8 mouse cellular contexts compared by ENCODE assay signal in genomic region chr11:106976194-106976593, GRCm38 (mm10). TPM values are rescaled to one million over a fixed set of nuclear protein-coding genes. Genes with fewer than 3 reads are reported as not detected.
A peak's percentile ranks its signal among the peaks of the same experiment; 100 is the strongest.
DNase-seq lines count a peak whose midpoint lies in the region; ATAC-seq and TF ChIP-seq lines count a peak whose summit lies in the region.
"Had no signal": no experiment of that assay in that cellular context is flagged by ENCODE, and none has a peak within 500 bp of the region (broad histone marks: within the 10 kb centered on the region; RNA-seq: fewer than 3 reads in every experiment).

No protein-coding gene starts in this region.

- H3K27ac ChIP-seq in liver, postnatal 0 days (ENCODE audit: low read depth), result peak overlapping the region; percentile 92
- H3K27ac ChIP-seq in intestine, embryonic 15.5 days, result no peak overlapping the region
- no peak overlapping the region for H3K27ac ChIP-seq in hindbrain, embryonic 12.5 days

- peak overlapping the region; percentile 13; the same call in 1 of the 2 replicates for H3K4me2 ChIP-seq in liver, postnatal 0 days (ENCODE audit: low read depth, low read length)
- H3K4me2 ChIP-seq in intestine, embryonic 15.5 days (replicated peaks), result no peak overlapping the region
- no peak overlapping the region for H3K4me2 ChIP-seq in hindbrain, embryonic 12.5 days (replicated peaks)

- intact Hi-C loops in heart, postnatal 14 days (cut with DNase I), result loop anchor here (1.0 to 5.0 kb wide), 3 partner anchors 19 to 189 kb away; partner anchors contain the start of genes Cep95, Ddx5 and Smurf2

- peak; percentile 18; the same call in 1 of the 2 replicates for TF ChIP-seq EP300 in liver, postnatal 0 days (IDR thresholded peaks at IDR 0.05; ENCODE audit: low read depth)

- H3K9me3 ChIP-seq in liver, postnatal 0 days (ENCODE audit: low read length), result no peaks in the 10 kb centered on the region
- H3K9me3 ChIP-seq in intestine, embryonic 15.5 days, result no peaks in the 10 kb centered on the region
- H3K9me3 ChIP-seq in hindbrain, embryonic 12.5 days (replicated peaks), result no peaks in the 10 kb centered on the region

- H3K36me3 ChIP-seq in liver, postnatal 0 days (replicated peaks; ENCODE audit: insufficient read depth, low read length), result no peaks in the 10 kb centered on the region
- H3K36me3 ChIP-seq in intestine, embryonic 15.5 days, result no peaks in the 10 kb centered on the region
- H3K36me3 ChIP-seq in hindbrain, embryonic 12.5 days, result no peaks in the 10 kb centered on the region

- H3K27me3 ChIP-seq in liver, postnatal 0 days (ENCODE audit: insufficient read depth, low read length), result no peaks in the 10 kb centered on the region
- no peaks in the 10 kb centered on the region for H3K27me3 ChIP-seq in intestine, embryonic 15.5 days (replicated peaks)
- no peaks in the 10 kb centered on the region for H3K27me3 ChIP-seq in hindbrain, embryonic 12.5 days

- no peak overlapping the region for H3K9ac ChIP-seq in liver, postnatal 0 days (replicated peaks)
- H3K9ac ChIP-seq in intestine, embryonic 15.5 days, result no peak overlapping the region
- H3K9ac ChIP-seq in hindbrain, embryonic 12.5 days, result no peak overlapping the region

- H3K4me3 ChIP-seq in liver, postnatal 0 days (ENCODE audit: low read depth, low read length), result no peak overlapping the region
- no peak overlapping the region for H3K4me3 ChIP-seq in intestine, embryonic 15.5 days (replicated peaks)
- H3K4me3 ChIP-seq in hindbrain, embryonic 12.5 days, result no peak overlapping the region

- ATAC-seq in liver, postnatal 0 days, result peak; percentile 81
- no peak for ATAC-seq in intestine, embryonic 15.5 days
- no peak for ATAC-seq in hindbrain, embryonic 12.5 days (ENCODE audit: low FRiP score)

- TF ChIP-seq CTCF in liver, postnatal 0 days (IDR thresholded peaks at IDR 0.05; ENCODE audit: low read depth), result no peak

- H3K4me1 ChIP-seq in liver, postnatal 0 days (ENCODE audit: insufficient read depth), result peaks cover 5% of the 10 kb centered on the region; the same call in 1 of the 2 replicates
- H3K4me1 ChIP-seq in intestine, embryonic 15.5 days (replicated peaks), result 0 out of 2 replicates have a peak, but pooled peaks cover 3% of the 10 kb centered on the region
- H3K4me1 ChIP-seq in hindbrain, embryonic 12.5 days, result no peaks in the 10 kb centered on the region

- DNase-seq in NIH3T3 (ENCODE audit: low read depth), result peak; percentile 29
- peak; percentile 80 for DNase-seq in adrenal gland, postnatal 14 days
- DNase-seq in heart, postnatal 14 days, result peak; percentile 81 to 83
- peak; percentile 80 for DNase-seq in liver, postnatal 0 days
- no peak for DNase-seq in retina, postnatal 1 day
- DNase-seq: midbrain, embryonic 14.5 days had no signal

- 52% methylated on average over 8 of the region's 8 CpGs for WGBS in liver, postnatal 0 days (ENCODE audit: insufficient replicate concordance)
- WGBS in intestine, embryonic 15.5 days, result 88% methylated on average over 8 of the region's 8 CpGs
- WGBS in hindbrain, embryonic 12.5 days, result 88% methylated on average over 8 of the region's 8 CpGs

RNA-seq across cellular contexts. Expression of gene Kpna2, which starts 23.1 kb away (rescaled TPM):
- 42.6 and 55.8 TPM in 2 replicates for total RNA-seq in adrenal gland, postnatal 14 days (2021)
- 100 to 1,000 TPM in 1 of 2 experiments, 10 to 100 TPM in 1; 84.2 to 103 TPM for total RNA-seq in heart, postnatal 14 days (2021)
- 115 and 128 TPM in 2 replicates for polyA plus RNA-seq in liver, postnatal 0 days (2015; fragmentation: Nextera tagmentation; extraction: Ambion mirVana)
- polyA plus RNA-seq in intestine, embryonic 15.5 days (2015; fragmentation: Nextera tagmentation; extraction: Ambion mirVana), result 357 and 384 TPM in 2 replicates
- polyA plus RNA-seq in hindbrain, embryonic 12.5 days (2016; fragmentation: Nextera tagmentation; extraction: Ambion mirVana), result 340 and 349 TPM in 2 replicates

RNA-seq across cellular contexts. Expression of gene 1810010H24Rik, which starts 49.3 kb away (rescaled TPM):
- total RNA-seq in adrenal gland, postnatal 14 days (2021), result 1.7 and 2.1 TPM in 2 replicates
- 1 to 10 TPM; 1.8 to 2.7 TPM for total RNA-seq in heart, postnatal 14 days (2021)
- polyA plus RNA-seq in liver, postnatal 0 days (2015; fragmentation: Nextera tagmentation; extraction: Ambion mirVana), result 7.3 and 10.3 TPM in 2 replicates
- 2.6 and 3.0 TPM in 2 replicates for polyA plus RNA-seq in intestine, embryonic 15.5 days (2015; fragmentation: Nextera tagmentation; extraction: Ambion mirVana)
- polyA plus RNA-seq in hindbrain, embryonic 12.5 days (2016; fragmentation: Nextera tagmentation; extraction: Ambion mirVana), result 4.3 and 4.5 TPM in 2 replicates

RNA-seq across cellular contexts. Expression of gene Smurf2, which starts 55.7 kb away (rescaled TPM):
- total RNA-seq in adrenal gland, postnatal 14 days (2021), result 37.5 and 39.8 TPM in 2 replicates
- total RNA-seq in heart, postnatal 14 days (2021), result 10 to 100 TPM; 36.4 to 39.4 TPM
- 4.5 and 4.8 TPM in 2 replicates for polyA plus RNA-seq in liver, postnatal 0 days (2015; fragmentation: Nextera tagmentation; extraction: Ambion mirVana)
- 11.3 and 12.0 TPM in 2 replicates for polyA plus RNA-seq in intestine, embryonic 15.5 days (2015; fragmentation: Nextera tagmentation; extraction: Ambion mirVana)
- polyA plus RNA-seq in hindbrain, embryonic 12.5 days (2016; fragmentation: Nextera tagmentation; extraction: Ambion mirVana), result 16.6 and 18.3 TPM in 2 replicates
